Mouse (Mus musculus): ENCODE measurements around the gene Gnptab.

- no peak for TF ChIP-seq MAX (IDR thresholded peaks at IDR 0.05; ENCODE audit: low read depth)
- TF ChIP-seq POLR2A (IDR thresholded peaks at IDR 0.05; ENCODE audit: insufficient read length, low read depth): no peak
- no peak for TF ChIP-seq POLR2AphosphoS2 (IDR thresholded peaks at IDR 0.05; ENCODE audit: insufficient read length, low read depth)
- TF ChIP-seq USF1 (IDR thresholded peaks at IDR 0.05; ENCODE audit: low read depth): no peak
- TF ChIP-seq CEBPB (IDR thresholded peaks at IDR 0.05; ENCODE audit: insufficient read depth, poor library complexity, severe bottlenecking): no peak
- no peak for TF ChIP-seq MYOG (IDR thresholded peaks at IDR 0.05; ENCODE audit: control insufficient read depth in 1 of 3, insufficient read depth in 1 of 3, insufficient read length in 2 of 3, low read depth in 2 of 3)
- TF ChIP-seq REST (IDR thresholded peaks at IDR 0.05; ENCODE audit: insufficient read depth, insufficient read length): no peak
- TF ChIP-seq SRF (IDR thresholded peaks at IDR 0.05; ENCODE audit: control insufficient read depth, insufficient read length, low read depth): no peak
- TF ChIP-seq E2F4 (IDR thresholded peaks at IDR 0.05; ENCODE audit: insufficient read depth): no peak
- TF ChIP-seq TCF12 (IDR thresholded peaks at IDR 0.05; ENCODE audit: insufficient read depth, poor library complexity, severe bottlenecking): no peak
- TF ChIP-seq TCF3 (IDR thresholded peaks at IDR 0.05; ENCODE audit: insufficient read length, low read depth): no peak
Measured at GRCm38 (mm10) chr10:88380430-88381060, 1.6 kb downstream of the Gnptab start.

Data from myocyte (in vitro differentiated cells).